In the genomic region with DNA sequence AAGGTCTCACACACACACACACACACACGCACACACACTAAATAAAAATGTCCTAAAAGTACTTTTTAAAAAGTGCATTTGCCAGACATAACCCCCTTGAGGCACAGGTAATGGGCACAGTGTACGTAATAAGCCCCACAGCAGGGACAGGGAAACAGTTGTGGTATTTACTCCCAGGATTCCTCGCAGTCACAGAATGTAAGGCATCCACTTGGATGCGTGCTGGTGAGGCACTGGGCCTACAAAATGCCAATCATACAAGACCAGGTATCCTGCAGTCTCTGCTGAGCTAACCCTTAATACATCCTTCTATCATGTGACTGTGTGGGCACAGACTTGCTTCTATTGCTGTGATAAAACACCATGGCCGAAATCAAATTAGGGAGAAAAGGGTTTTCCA, we compare ENCODE assay signal across 25 mouse cellular contexts.
"Had no signal": no experiment of that assay in that cellular context is flagged by ENCODE, and none has a peak within 500 bp of the region (broad histone marks: within the 10 kb centered on the region; RNA-seq: fewer than 3 reads in every experiment).

No protein-coding gene starts in this region.

- H3K27ac ChIP-seq: heart, embryonic 10.5 days; hindbrain, embryonic 10.5 days; hindbrain, embryonic 12.5 days; hindbrain, embryonic 14.5 days; intestine, embryonic 15.5 days; layer of hippocampus, adult 2 months; limb, embryonic 10.5 days; limb, embryonic 12.5 days; liver, embryonic 13.5 days had no signal

- H3K4me1 ChIP-seq: hindbrain, embryonic 12.5 days had no signal

- H3K27me3 ChIP-seq: hindbrain, embryonic 12.5 days; intestine, embryonic 15.5 days; limb, embryonic 12.5 days; liver, embryonic 13.5 days had no signal

- H3K9me3 ChIP-seq: heart, embryonic 10.5 days; hindbrain, embryonic 10.5 days; hindbrain, embryonic 12.5 days; limb, embryonic 10.5 days; limb, embryonic 12.5 days; liver, embryonic 13.5 days had no signal

- DNase-seq: forebrain, postnatal 0 days; gastrocnemius, adult 2 months; gastrocnemius, postnatal 10 days; gastrocnemius, postnatal 25 days; heart, postnatal 14 days; heart, postnatal 4 days; kidney, adult 18-20 months; kidney, adult 8-10 months; kidney, postnatal 10 days; kidney, postnatal 25 days; kidney, postnatal 4 days; liver; liver, embryonic 13.5 days had no signal

- ATAC-seq: forebrain, postnatal 0 days; hindbrain, embryonic 16.5 days; inflammation-experienced regulatory T-cells, adult 6 months; intestine, embryonic 15.5 days; intestine, postnatal 0 days had no signal

- H3K4me3 ChIP-seq: gastrocnemius, adult 2 months; heart, embryonic 10.5 days; hindbrain, embryonic 10.5 days; hindbrain, embryonic 12.5 days; intestine, embryonic 15.5 days; layer of hippocampus, adult 2 months; limb, embryonic 10.5 days; limb, embryonic 12.5 days; liver, embryonic 13.5 days had no signal

- H3K4me2 ChIP-seq: hindbrain, embryonic 12.5 days; hindbrain, embryonic 14.5 days; intestine, embryonic 15.5 days; limb, embryonic 12.5 days; liver, embryonic 11.5 days; liver, embryonic 13.5 days had no signal

- H3K9ac ChIP-seq: forebrain, postnatal 0 days; hindbrain, embryonic 12.5 days; hindbrain, embryonic 14.5 days; intestine, embryonic 15.5 days; limb, embryonic 12.5 days; liver, embryonic 13.5 days had no signal

- H3K36me3 ChIP-seq: hindbrain, embryonic 12.5 days; intestine, embryonic 15.5 days; liver, embryonic 13.5 days had no signal
